Mouse (Mus musculus) liver, embryonic 11.5 days (tissue): Measurements from ENCODE around the gene Sdf2l1. TPM values are rescaled to one million over a fixed set of nuclear protein-coding genes. Genes with fewer than 3 reads are reported as not detected.

Source experiments
- ATAC-seq: fragments of 200-750 bp; cut with Nextera tagmentation; replicated peaks from 2 replicates; pipeline ENCODE4 v1.8.0; 2017; ENCODE audit warnings: moderate number of reproducible peaks, mild to moderate bottlenecking, moderate TSS enrichment, moderate library complexity; ENCODE audit not compliant: low FRiP score
- DNase-seq: peaks from one replicate; pipeline ENCODE4 v3.0.0-alpha.2; 2017; ENCODE audit warnings: low spot score
- H3K27ac ChIP-seq: fragments of 300-500 bp; sonication (generic); 2 replicates; pipeline ENCODE4 v1.5.1; 2014; ENCODE audit warnings: mild to moderate bottlenecking, low read depth, low read length, control low read depth
- H3K27me3 ChIP-seq: fragments of 300-500 bp; sonication (generic); replicated peaks from 2 replicates; pipeline ENCODE4 v1.6.1; 2014; ENCODE audit warnings: low read length, mixed read lengths; ENCODE audit not compliant: control insufficient read depth, insufficient read depth
- H3K36me3 ChIP-seq: fragments of 300-500 bp; sonication (generic); 2 replicates; pipeline ENCODE4 v1.6.1; 2014; ENCODE audit warnings: mild to moderate bottlenecking, low read length, moderate library complexity, mixed read lengths; ENCODE audit not compliant: control insufficient read depth, insufficient read depth
- H3K4me1 ChIP-seq: fragments of 300-500 bp; sonication (generic); replicated peaks from 2 replicates; pipeline ENCODE4 v1.6.1; 2014; ENCODE audit warnings: low read length, mixed read lengths; ENCODE audit not compliant: control insufficient read depth, insufficient read depth
- H3K4me2 ChIP-seq: fragments of 300-500 bp; sonication (generic); 2 replicates; pipeline ENCODE4 v1.6.1; 2014; ENCODE audit warnings: mild to moderate bottlenecking, control low read depth, moderate library complexity
- H3K4me3 ChIP-seq: fragments of 300-500 bp; sonication (generic); 2 replicates; pipeline ENCODE4 v1.5.1; 2014; ENCODE audit warnings: low read depth, low read length, control low read depth
- H3K9ac ChIP-seq: fragments of 300-500 bp; sonication (generic); 2 replicates; pipeline ENCODE4 v1.6.1; 2014; ENCODE audit warnings: low read depth, low read length, control low read depth
- H3K9me3 ChIP-seq: fragments of 300-500 bp; sonication (generic); 2 replicates; pipeline ENCODE4 v1.6.1; 2016; ENCODE audit warnings: low read length, inconsistent platforms, mixed read lengths; ENCODE audit not compliant: control insufficient read depth
- WGBS: fragments of 180-500 bp; shearing (Covaris S2); extraction: QIAGEN DNeasy Blood & Tissue Kit; methylation state at CpG from one replicate; pipeline ENCODE4 v1.1.7; 2014; 5-methylcytosine and 5-hydroxymethylcytosine counted together
- polyA plus RNA-seq: library from polyadenylated mRNA; unstranded; fragments of >200 nt; fragmentation: Nextera tagmentation; extraction: Ambion mirVana; gene quantifications from 2 replicates; pipeline ENCODE4 v1.2.1, GENCODE M21; 2014

The Sdf2l1 gene
- polyA plus RNA-seq, 1 experiment from 2014 or later = 108 TPM

GRCm38 (mm10) chr16:17132906-17133200 lies 670 bp upstream of the Sdf2l1 start:
- H3K27ac ChIP-seq = peak overlapping the region; percentile 52
- H3K36me3 ChIP-seq = no peaks in the 10 kb centered on the region
- H3K9me3 ChIP-seq = no peaks in the 10 kb centered on the region
- H3K9ac ChIP-seq = peak overlapping the region; percentile 74
- WGBS = 49% methylated on average over 7 of the region's 7 CpGs
- H3K4me3 ChIP-seq = peak overlapping the region; percentile 76
- H3K4me1 ChIP-seq = peaks cover 11% of the 10 kb centered on the region; the same call in 1 of the 2 replicates
- no peak for ATAC-seq
- no peak for DNase-seq
- no peaks in the 10 kb centered on the region for H3K27me3 ChIP-seq
- peak overlapping the region; percentile 92 for H3K4me2 ChIP-seq

GRCm38 (mm10) chr16:17131191-17132088 lies 743 bp downstream of the Sdf2l1 start:
- 3% methylated on average over 43 of the region's 43 CpGs for WGBS
- Histone ChIP-seq H3K9ac (peak overlapping the region; percentile 78), H3K9me3 (no peaks in the 10 kb centered on the region), H3K4me3 (peak overlapping the region; percentile 76), H3K27me3 (no peaks in the 10 kb centered on the region), H3K27ac (peak overlapping the region; percentile 59), H3K4me1 (peaks cover 11% of the 10 kb centered on the region; the same call in 1 of the 2 replicates), H3K36me3 (no peaks in the 10 kb centered on the region), H3K4me2 (peak overlapping the region; percentile 92)
- DNase-seq (peak; percentile 60), ATAC-seq (peak; percentile 1; the same call in 1 of the 2 replicates)

- DNase-seq (no peak), ATAC-seq (no peak)
- peaks cover 7% of the 10 kb centered on the region; the same call in 1 of the 2 replicates for H3K36me3 ChIP-seq
- H3K9ac ChIP-seq = no peak overlapping the region
- H3K4me1 ChIP-seq = peaks cover 18% of the 10 kb centered on the region
- no peaks in the 10 kb centered on the region for H3K9me3 ChIP-seq
- WGBS = 76% methylated on average over 1 of the region's 1 CpGs
- H3K27me3 ChIP-seq = no peaks in the 10 kb centered on the region
- H3K27ac ChIP-seq = no peak overlapping the region
- no peak overlapping the region for H3K4me2 ChIP-seq
- no peak overlapping the region for H3K4me3 ChIP-seq
Measured at GRCm38 (mm10) chr16:17127292-17127691, 4.9 kb downstream of the Sdf2l1 start.

- peak within 1 kb of the TSS; percentile 65 for H3K27ac ChIP-seq
- H3K4me3 ChIP-seq = peak within 1 kb of the TSS; percentile 69
- H3K9me3 ChIP-seq = no peaks in the 10 kb centered on the region
- peaks cover 13% of the 10 kb centered on the region for H3K4me1 ChIP-seq
- H3K4me2 ChIP-seq = peak within 1 kb of the TSS; percentile 86
- under 1% methylated on average over 25 of the region's 25 CpGs for WGBS
- H3K27me3 ChIP-seq = no peaks in the 10 kb centered on the region
- H3K36me3 ChIP-seq = peaks cover 20% of the 10 kb centered on the region
- peak within 1 kb of the TSS; percentile 80 for H3K9ac ChIP-seq
- peak; percentile 84 for DNase-seq
- ATAC-seq = peak; percentile 98
Measured at GRCm38 (mm10) chr16:17124871-17125520, 7.2 kb downstream of the Sdf2l1 start, which contains the start of gene 2610318N02Rik. Gene 2610318N02Rik, minus strand, starts transcription at chr16:17125167.

GRCm38 (mm10) chr16:17124119-17124870 lies 7.9 kb downstream of the Sdf2l1 start:
- H3K27ac ChIP-seq = peak overlapping the region; percentile 65
- DNase-seq (peak; percentile 64), ATAC-seq (peak; percentile 28)
- no peaks in the 10 kb centered on the region for H3K9me3 ChIP-seq
- peak overlapping the region; percentile 69 for H3K4me3 ChIP-seq
- peaks cover 13% of the 10 kb centered on the region for H3K4me1 ChIP-seq
- peak overlapping the region; percentile 80 for H3K9ac ChIP-seq
- H3K27me3 ChIP-seq = no peaks in the 10 kb centered on the region
- WGBS = 6% methylated on average over 22 of the region's 22 CpGs
- peaks cover 20% of the 10 kb centered on the region for H3K36me3 ChIP-seq
- peak overlapping the region; percentile 86 for H3K4me2 ChIP-seq

- peaks cover 22% of the 10 kb centered on the region for H3K36me3 ChIP-seq
- no peak for DNase-seq
- ATAC-seq = no peak
- H3K4me1 ChIP-seq = peaks cover 13% of the 10 kb centered on the region
- H3K9ac ChIP-seq = no peak overlapping the region
- H3K4me3 ChIP-seq = no peak overlapping the region
- no peaks in the 10 kb centered on the region for H3K27me3 ChIP-seq
- no peaks in the 10 kb centered on the region for H3K9me3 ChIP-seq
- H3K27ac ChIP-seq = no peak overlapping the region
- no peak overlapping the region for H3K4me2 ChIP-seq
- 75% methylated on average over 14 of the region's 14 CpGs for WGBS
Measured at GRCm38 (mm10) chr16:17121569-17121968, 10.6 kb downstream of the Sdf2l1 start.

- Histone ChIP-seq H3K4me2 (no peak overlapping the region), H3K9ac (no peak overlapping the region), H3K27me3 (no peaks in the 10 kb centered on the region), H3K9me3 (no peaks in the 10 kb centered on the region), H3K27ac (no peak overlapping the region), H3K4me1 (0 out of 2 replicates have a peak, but pooled peaks cover 2% of the 10 kb centered on the region), H3K4me3 (no peak overlapping the region), H3K36me3 (peaks cover 26% of the 10 kb centered on the region)
- DNase-seq = no peak
- 78% methylated on average over 5 of the region's 5 CpGs for WGBS
- ATAC-seq = no peak
Measured at GRCm38 (mm10) chr16:17117309-17117799, 14.8 kb downstream of the Sdf2l1 start.
